Mouse (Mus musculus) naive thymus-derived CD4-positive, alpha-beta T cell, adult 2 months (primary cell): Measurements from ENCODE around the gene Hrh2.

Source experiments
- DNase-seq: peaks from one replicate; pipeline ENCODE4 v3.0.0-alpha.2; 2011; ENCODE audit warnings: low read depth

Gene Hrh2

GRCm38 (mm10) chr13:54221631-54222179, 29.8 kb downstream of the Hrh2 start:
- DNase-seq: no peak

- DNase-seq: no peak
Measured at GRCm38 (mm10) chr13:54222921-54223769, 31.2 kb downstream of the Hrh2 start.

DNA sequence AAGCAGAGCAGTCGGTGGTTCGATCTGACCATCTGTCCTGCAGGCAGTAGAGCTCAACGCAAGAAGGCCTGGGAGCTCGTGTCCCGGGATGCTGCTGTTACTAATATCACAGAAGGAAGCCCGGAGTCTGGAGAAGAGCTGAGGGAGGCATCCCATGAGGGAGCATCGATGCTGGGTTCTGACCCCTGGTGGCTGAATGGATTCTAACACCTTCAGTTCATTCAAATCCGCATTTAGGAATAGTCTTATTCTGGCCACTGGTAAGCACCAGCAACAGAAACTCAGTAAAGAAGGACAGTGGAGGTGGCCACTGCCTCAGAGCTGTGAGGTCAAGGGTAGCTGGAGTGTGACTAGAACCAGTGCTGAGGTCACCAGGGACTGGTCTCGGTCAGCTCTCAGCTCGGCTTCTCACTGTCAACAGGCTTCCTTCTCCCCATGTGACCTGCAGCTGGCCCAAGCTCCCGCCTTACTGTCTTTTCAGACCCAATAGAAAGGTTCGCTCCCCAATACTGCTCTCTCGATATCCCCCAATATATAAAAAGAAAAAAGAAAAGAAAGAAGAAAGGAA, 36.1 kb downstream of the Hrh2 start:
- DNase-seq: peak; percentile 39

GRCm38 (mm10) chr13:54230081-54230480, 38.2 kb downstream of the Hrh2 start:
- DNase-seq: no peak

GRCm38 (mm10) chr13:54231868-54232267, 39.9 kb downstream of the Hrh2 start:
- DNase-seq: no peak

- no peak for DNase-seq
Measured at GRCm38 (mm10) chr13:54237512-54237911, 45.6 kb downstream of the Hrh2 start.

GRCm38 (mm10) chr13:54238585-54239323, 46.8 kb downstream of the Hrh2 start:
- no peak for DNase-seq

DNA sequence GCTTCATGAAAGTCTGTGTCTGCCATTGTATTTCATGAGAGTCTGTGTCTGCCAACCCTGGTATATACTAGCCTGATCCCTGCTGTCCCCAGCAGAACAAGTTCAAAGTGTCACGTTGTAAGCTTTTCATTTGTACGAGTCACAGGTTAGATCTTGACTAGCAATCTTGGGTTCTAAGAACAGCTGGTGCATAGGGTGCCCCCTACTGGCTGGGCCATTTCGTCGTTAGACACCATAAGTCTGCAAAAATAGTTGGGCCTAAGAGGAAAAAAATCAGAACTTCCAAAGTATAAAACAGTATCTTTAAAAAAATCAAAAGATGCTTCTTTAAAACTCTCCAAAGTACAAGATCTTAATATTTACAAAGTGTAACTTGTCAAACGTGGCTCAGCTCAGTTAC, 50.5 kb downstream of the Hrh2 start:
- peak; percentile 74 for DNase-seq

- no peak for DNase-seq
Measured at GRCm38 (mm10) chr13:54245204-54245603, 53.3 kb downstream of the Hrh2 start.

GRCm38 (mm10) chr13:54247545-54247944, 55.6 kb downstream of the Hrh2 start:
- DNase-seq: peak; percentile 62

DNA sequence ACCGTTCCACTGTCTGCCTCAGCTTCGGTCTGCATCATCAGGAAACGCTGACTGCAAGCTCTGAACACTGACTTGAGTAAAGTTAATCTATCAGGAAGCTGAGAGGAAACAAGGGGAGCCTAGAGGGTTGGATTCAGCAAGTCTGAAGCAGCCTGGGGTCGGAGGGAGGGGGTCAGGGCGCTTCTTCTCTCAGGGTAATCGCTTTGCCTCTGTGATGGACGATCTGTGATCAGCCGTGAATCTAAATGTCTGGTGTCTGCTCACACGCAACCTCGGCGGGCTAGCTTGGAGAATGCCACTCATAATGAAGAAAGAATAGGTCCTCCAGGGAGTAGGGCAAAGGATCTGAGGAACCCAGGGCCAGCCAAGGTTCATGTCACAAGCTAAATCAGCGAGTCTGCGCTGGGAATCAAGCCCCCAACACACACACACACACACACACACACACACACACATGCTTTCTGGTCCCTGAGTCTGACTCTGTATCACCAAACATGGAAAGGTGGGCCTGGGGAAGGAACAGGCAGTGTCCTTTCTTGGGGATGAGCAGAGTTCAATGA, 56.6 kb downstream of the Hrh2 start:
- DNase-seq: no peak

DNA sequence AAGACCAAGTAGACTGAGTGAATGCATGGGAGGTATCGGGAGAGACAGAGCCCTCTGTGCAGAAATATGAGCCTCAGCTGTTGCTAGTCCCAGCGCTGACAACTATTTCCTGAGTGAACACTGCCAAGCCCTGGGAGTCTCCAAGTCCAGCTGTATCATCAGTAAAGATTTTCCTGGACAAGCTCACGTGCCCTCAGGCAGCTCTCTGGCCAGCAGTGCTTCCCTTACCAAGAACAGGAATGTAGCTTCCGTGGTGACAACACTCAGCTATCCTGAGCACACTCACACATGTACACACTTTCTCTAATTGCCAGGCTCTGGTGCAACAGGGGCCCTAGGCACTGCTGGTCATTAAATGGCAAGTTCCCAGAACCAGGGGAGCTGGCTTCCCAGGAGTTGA, 57.1 kb downstream of the Hrh2 start:
- no peak for DNase-seq

DNA sequence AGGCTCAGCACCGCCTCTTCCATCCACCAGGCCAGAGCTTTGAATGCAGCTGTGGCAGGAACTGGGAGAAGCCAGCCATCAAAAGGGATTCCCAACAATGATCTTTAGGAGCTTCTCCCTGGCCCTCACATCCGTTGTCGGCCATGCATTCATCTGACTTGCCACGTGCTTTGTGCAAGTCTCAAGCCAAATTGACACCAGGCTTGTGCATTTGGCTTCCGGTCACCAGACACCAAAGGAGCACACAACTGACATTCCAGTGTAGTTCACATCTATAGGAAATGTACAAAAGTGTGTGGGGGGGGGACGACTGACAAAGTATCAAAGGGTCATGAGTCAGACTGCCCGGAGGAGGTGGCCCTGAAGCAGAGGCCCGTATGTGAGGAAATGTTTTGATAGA, 58.4 kb downstream of the Hrh2 start:
- DNase-seq: no peak

- DNase-seq: no peak
Measured at GRCm38 (mm10) chr13:54251541-54252225, 59.8 kb downstream of the Hrh2 start.

GRCm38 (mm10) chr13:54257580-54258223, 65.8 kb downstream of the Hrh2 start:
- no peak for DNase-seq

DNA sequence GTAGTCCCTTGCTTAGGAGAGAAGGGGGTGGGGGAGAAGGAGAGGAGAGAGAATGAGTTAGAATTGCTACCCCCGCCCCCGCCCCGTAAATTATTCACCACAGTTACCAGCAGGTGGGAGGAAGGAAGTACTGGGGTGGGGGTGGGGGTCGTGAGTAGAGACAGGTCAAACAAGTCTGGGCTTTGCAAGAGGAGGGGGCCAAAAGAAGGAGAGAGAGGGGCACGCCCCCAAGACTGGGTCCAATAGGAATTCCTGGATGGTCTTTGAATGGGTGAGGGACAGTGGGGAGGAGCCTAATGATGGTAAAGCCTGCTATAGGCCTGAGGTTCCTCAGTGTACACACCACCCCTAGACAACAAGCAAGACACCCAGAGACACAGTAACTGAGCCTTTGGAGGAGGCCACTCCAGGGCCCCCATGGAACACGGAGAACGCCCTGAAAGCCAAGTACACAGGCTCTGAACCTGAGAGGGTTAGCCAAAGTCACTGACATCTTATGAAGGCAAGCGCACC, 66.4 kb downstream of the Hrh2 start:
- DNase-seq: no peak

GRCm38 (mm10) chr13:54260318-54260717, 68.4 kb downstream of the Hrh2 start:
- no peak for DNase-seq

- no peak for DNase-seq
Measured at GRCm38 (mm10) chr13:54262741-54263510, 71.0 kb downstream of the Hrh2 start.

GRCm38 (mm10) chr13:54263641-54264040, 71.7 kb downstream of the Hrh2 start:
- DNase-seq: no peak

DNA sequence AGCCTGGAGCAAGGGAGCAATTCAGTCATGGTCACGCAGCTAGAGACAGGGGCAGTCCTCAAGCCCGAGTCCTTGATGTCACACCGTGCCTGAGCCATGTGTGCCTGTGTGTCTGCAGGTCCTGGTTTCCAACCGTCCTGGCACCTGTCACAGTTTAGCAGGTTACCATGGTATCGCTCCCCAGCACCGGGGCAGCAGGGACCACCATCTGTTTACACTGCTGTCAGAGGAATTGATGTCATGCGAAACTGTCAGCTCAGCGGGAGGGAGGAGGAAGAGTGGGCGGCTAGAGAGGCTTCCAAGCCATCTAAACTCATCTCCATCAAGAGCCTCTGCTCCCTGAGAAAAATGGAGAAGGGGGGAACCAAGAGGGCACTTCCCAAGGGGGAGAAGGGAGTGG, 74.5 kb downstream of the Hrh2 start:
- DNase-seq: no peak
